Mouse (Mus musculus): ENCODE results near the gene Dnajc4. TPM values are rescaled to one million over a fixed set of nuclear protein-coding genes. Genes with fewer than 3 reads are reported as not detected.

Gene Dnajc4
- total RNA-seq (2023) = 17.2 TPM

GRCm38 (mm10) chr19:6992011-6992858 lies at the start of gene Dnajc4:
Dnajc4 (minus strand) TSS chr19:6992572.

GRCm38 (mm10) chr19:7039841-7040636 lies 47.7 kb upstream of the Dnajc4 start, which contains the start of gene Stip1:
Stip1 (minus strand) TSS chr19:7039967.

GRCm38 (mm10) chr19:7019191-7019590 lies 26.8 kb upstream of the Dnajc4 start, which contains the start of gene Fermt3:
Fermt3 (minus strand) TSS chr19:7019469.

GRCm38 (mm10) chr19:6996006-6996405 lies 3.6 kb upstream of the Dnajc4 start, which contains the start of the genes Nudt22 and Trpt1:
Nudt22 (minus strand) TSS chr19:6996117.
Trpt1 (plus strand) TSS chr19:6996131.

GRCm38 (mm10) chr19:6987061-6987903 lies 5.1 kb downstream of the Dnajc4 start, which contains the start of gene Vegfb:
Vegfb (minus strand) TSS chr19:6987651.

GRCm38 (mm10) chr19:6980381-6981093 lies 11.8 kb downstream of the Dnajc4 start, which contains the start of gene Fkbp2:
Fkbp2 (minus strand) TSS chr19:6980501.

GRCm38 (mm10) chr19:6975537-6976521 lies 16.5 kb downstream of the Dnajc4 start, which contains the start of gene Plcb3:
Plcb3 (minus strand) TSS chr19:6976470.

GRCm38 (mm10) chr19:6974211-6975205 lies 17.9 kb downstream of the Dnajc4 start, which contains the start of gene Ppp1r14b:
Ppp1r14b (plus strand) TSS chr19:6974968.

GRCm38 (mm10) chr19:6942249-6942691 lies 50.1 kb downstream of the Dnajc4 start, which contains the start of gene Gpr137:
Gpr137 (minus strand) TSS chr19:6942480.

GRCm38 (mm10) chr19:6941372-6942248 lies 50.8 kb downstream of the Dnajc4 start, which contains the start of gene Bad:
Bad (plus strand) TSS chr19:6941861.

Other genes starting within 250 kb of the Dnajc4 start
- 23.8 TPM for gene Rps6ka4, start 151.9 kb downstream of the Dnajc4 start, total RNA-seq (2023)
- 89.2 TPM for gene Ccdc88b, start 134.4 kb downstream of the Dnajc4 start, total RNA-seq (2023)
- 127 TPM for gene Trmt112, start 82.9 kb downstream of the Dnajc4 start, total RNA-seq (2023)
- gene Prdx5, start 82.5 kb downstream of the Dnajc4 start, total RNA-seq (2023) = 59.7 TPM
- gene Esrra, start 70.8 kb downstream of the Dnajc4 start, total RNA-seq (2023) = 26.2 TPM
- not detected for gene Catsperz, start 67.2 kb downstream of the Dnajc4 start, total RNA-seq (2023)
- gene Kcnk4, start 58.1 kb downstream of the Dnajc4 start, total RNA-seq (2023) = not detected
- 7.8 TPM for gene Bad, start 50.7 kb downstream of the Dnajc4 start, total RNA-seq (2023)
- gene Gpr137, start 50.1 kb downstream of the Dnajc4 start, total RNA-seq (2023) = 6.1 TPM
- gene Ppp1r14b, start 17.6 kb downstream of the Dnajc4 start, total RNA-seq (2023) = 120 TPM
- gene Plcb3, start 16.1 kb downstream of the Dnajc4 start, total RNA-seq (2023) = 6.9 TPM
- 14.8 TPM for gene Fkbp2, start 12.1 kb downstream of the Dnajc4 start, total RNA-seq (2023)
- gene Vegfb, start 4.9 kb downstream of the Dnajc4 start, total RNA-seq (2023) = 15.2 TPM
- 6.0 TPM for gene Nudt22, start 3.5 kb upstream of the Dnajc4 start, total RNA-seq (2023)
- gene Trpt1, start 3.6 kb upstream of the Dnajc4 start, total RNA-seq (2023) = 4.3 TPM
- gene Fermt3, start 26.9 kb upstream of the Dnajc4 start, total RNA-seq (2023) = 152 TPM
- gene Stip1, start 47.4 kb upstream of the Dnajc4 start, total RNA-seq (2023) = 117 TPM
- 12.3 TPM for gene Macrod1, start 64.2 kb upstream of the Dnajc4 start, total RNA-seq (2023)
- not detected for gene Flrt1, start 113.2 kb upstream of the Dnajc4 start, total RNA-seq (2023)
- gene Otub1, start 213.7 kb upstream of the Dnajc4 start, total RNA-seq (2023) = 98.1 TPM
- 242 TPM for gene Cox8a, start 225.0 kb upstream of the Dnajc4 start, total RNA-seq (2023)
- 37.2 TPM for gene Naa40, start 248.6 kb upstream of the Dnajc4 start, total RNA-seq (2023)